Mouse (Mus musculus) liver, embryonic 16.5 days (tissue): ENCODE measurements at regions not wholly inside any gene's neighbourhood (a gene's known extent, or its start where the extent isn't known, plus 50 kb on each side); places are given as distances from the start of the nearest gene placed in this dataset.

Source experiments
- ATAC-seq: fragments of 200-750 bp; cut with Nextera tagmentation; 2 replicates; pipeline ENCODE4 v1.8.0; 2017; ENCODE audit warnings: low read depth, mild to moderate bottlenecking, moderate number of reproducible peaks, moderate library complexity
- H3K27ac ChIP-seq: fragments of 300-500 bp; sonication (generic); 2 replicates; pipeline ENCODE4 v1.5.1; 2014; ENCODE audit warnings: mild to moderate bottlenecking, low read length
- H3K27me3 ChIP-seq: fragments of 300-500 bp; sonication (generic); 2 replicates; pipeline ENCODE4 v1.6.1; 2014; ENCODE audit warnings: low read depth, low read length, mixed read lengths; ENCODE audit not compliant: control insufficient read depth, insufficient read depth
- H3K36me3 ChIP-seq: fragments of 300-500 bp; sonication (generic); 2 replicates; pipeline ENCODE4 v1.6.1; 2014; ENCODE audit warnings: mild to moderate bottlenecking; ENCODE audit not compliant: control insufficient read depth, insufficient read depth
- H3K4me1 ChIP-seq: fragments of 300-500 bp; sonication (generic); 2 replicates; pipeline ENCODE4 v1.6.1; 2014; ENCODE audit warnings: low read depth, low read length, mixed read lengths; ENCODE audit not compliant: control insufficient read depth
- H3K4me2 ChIP-seq: fragments of 300-500 bp; sonication (generic); 2 replicates; pipeline ENCODE4 v1.6.1; 2014; ENCODE audit warnings: low read depth, low read length, mixed read lengths
- H3K4me3 ChIP-seq: fragments of 300-500 bp; sonication (generic); 2 replicates; pipeline ENCODE4 v1.5.1; 2014; ENCODE audit warnings: low read depth, mild to moderate bottlenecking, low read length
- H3K9ac ChIP-seq: fragments of 300-500 bp; sonication (generic); 2 replicates; pipeline ENCODE4 v1.6.1; 2014; ENCODE audit warnings: low read depth, low read length
- H3K9me3 ChIP-seq: fragments of 300-500 bp; sonication (generic); replicated peaks from 2 replicates; pipeline ENCODE4 v1.6.1; 2016; ENCODE audit warnings: low read length; ENCODE audit not compliant: control insufficient read depth
- WGBS: fragments of 180-500 bp; shearing (Covaris S2); extraction: QIAGEN DNeasy Blood & Tissue Kit; methylation state at CpG from one replicate; pipeline ENCODE4 v1.1.7; 2014; ENCODE audit not compliant: insufficient replicate concordance; 5-methylcytosine and 5-hydroxymethylcytosine counted together

DNA sequence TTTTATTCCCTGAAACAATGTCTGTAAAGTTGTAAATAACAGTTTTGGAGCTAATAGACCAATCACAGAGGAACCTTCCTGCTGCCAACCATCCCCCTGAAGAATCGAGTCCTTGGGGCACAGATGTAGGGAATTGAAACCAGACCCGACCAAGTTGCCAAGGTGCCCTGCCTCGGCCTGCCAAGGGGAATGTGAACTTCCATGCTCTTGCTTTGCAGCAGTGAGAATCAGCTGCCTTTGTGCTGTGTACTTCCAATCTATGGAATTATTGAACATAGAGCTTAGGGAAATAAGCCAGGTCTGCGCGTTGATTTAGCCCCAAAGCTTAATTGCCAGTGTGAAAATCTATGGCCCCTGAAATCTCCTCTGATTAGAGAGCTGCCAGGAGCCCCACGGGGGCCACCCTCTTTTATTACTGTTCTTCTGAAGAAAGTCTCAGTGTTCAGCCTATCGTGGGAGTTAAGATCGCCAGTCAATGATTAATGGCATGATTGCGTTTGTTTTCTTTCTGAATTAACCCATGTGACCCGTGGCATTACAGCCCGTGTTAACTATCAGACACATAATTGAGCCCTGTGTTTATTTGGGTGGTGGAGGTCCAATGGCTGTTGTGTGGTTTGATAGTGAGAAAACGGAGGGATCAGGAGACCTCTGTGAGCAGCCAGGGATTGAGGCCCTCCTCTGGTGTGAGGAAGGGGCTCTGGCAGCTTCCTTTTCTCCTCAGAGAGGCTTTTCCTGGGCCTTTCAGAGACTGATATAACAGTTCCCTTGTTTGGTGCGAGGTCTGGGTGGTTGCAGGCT lies 266.9 kb downstream of the Tbc1d1 start:
- Histone ChIP-seq H3K4me2 (no peak overlapping the region), H3K36me3 (no peaks in the 10 kb centered on the region), H3K4me3 (no peak overlapping the region), H3K27me3 (no peaks in the 10 kb centered on the region), H3K9me3 (no peaks in the 10 kb centered on the region), H3K9ac (no peak overlapping the region), H3K27ac (no peak overlapping the region), H3K4me1 (no peaks in the 10 kb centered on the region)
- 44% methylated on average over 13 of the region's 13 CpGs for WGBS
- no peak for ATAC-seq

DNA sequence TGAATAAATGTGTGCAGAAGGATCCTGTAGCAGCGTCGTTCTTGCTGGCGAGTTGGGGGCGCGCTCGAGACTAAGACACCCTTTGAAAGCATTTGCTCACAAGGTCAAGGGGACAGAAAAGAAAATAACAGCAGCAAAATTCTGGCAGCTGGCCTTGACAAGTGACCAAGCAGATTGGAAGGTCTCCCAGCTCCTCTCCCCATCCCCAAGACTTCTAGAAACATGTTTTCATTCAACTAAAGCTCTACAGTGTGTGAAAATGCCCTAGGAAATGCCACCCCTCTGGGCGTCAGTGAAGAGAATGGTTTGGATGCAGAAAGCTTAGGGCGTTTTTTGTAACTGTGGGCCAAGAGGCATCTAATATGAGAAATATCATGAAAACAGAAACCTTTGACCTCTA lies 272.7 kb downstream of the Tbc1d1 start:
- Histone ChIP-seq H3K4me3 (no peak overlapping the region), H3K4me1 (peaks cover 17% of the 10 kb centered on the region), H3K27me3 (no peaks in the 10 kb centered on the region), H3K36me3 (no peaks in the 10 kb centered on the region), H3K27ac (no peak overlapping the region), H3K9me3 (no peaks in the 10 kb centered on the region), H3K4me2 (no peak overlapping the region), H3K9ac (no peak overlapping the region)
- no peak for ATAC-seq
- WGBS: 76% methylated on average over 8 of the region's 8 CpGs

DNA sequence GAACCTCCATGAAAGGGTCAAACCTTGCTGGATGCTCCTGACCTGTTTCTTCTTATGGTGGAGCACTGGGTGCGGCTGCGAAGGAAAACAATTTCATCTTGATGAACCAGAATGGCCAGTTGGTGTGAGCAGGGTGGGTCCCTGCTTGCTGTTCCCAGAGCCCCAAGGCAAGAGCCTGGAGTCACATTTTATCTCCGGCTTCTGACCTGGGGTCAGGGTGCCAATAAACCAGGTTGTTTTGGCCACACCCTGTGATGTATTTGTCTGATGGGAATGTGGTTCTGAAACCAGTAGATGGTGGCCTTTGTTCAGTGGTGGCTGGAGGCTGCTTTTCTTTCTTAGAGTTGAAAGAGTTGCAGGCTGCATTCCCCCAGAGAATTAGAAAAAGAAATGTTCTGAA lies 274.4 kb downstream of the Tbc1d1 start:
- 82% methylated on average over 3 of the region's 3 CpGs for WGBS
- H3K9ac ChIP-seq: no peak overlapping the region
- H3K4me1 ChIP-seq: peaks cover 27% of the 10 kb centered on the region
- H3K36me3 ChIP-seq: no peaks in the 10 kb centered on the region
- H3K27me3 ChIP-seq: no peaks in the 10 kb centered on the region
- H3K4me2 ChIP-seq: no peak overlapping the region
- H3K9me3 ChIP-seq: no peaks in the 10 kb centered on the region
- ATAC-seq: no peak
- no peak overlapping the region for H3K27ac ChIP-seq
- H3K4me3 ChIP-seq: no peak overlapping the region

DNA sequence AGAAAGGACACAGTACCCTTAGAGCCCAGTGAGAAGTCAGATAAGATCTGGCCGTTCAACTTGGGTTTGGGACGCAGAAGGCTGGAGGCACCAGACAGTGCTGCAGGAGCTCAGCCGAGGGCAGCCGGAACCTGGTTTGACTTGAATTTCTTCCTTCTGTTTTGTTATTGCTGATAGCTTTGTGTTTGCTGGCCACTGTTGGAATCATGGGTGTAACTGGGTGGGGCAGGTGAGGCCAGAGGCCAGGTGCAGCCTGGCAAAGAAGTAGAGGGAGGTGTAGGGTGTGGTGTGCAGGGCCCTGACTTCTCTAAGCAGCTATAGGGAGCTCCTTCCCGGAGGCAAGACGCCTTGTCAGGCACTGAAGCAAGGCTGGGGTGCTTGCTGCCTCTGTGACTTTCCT lies 275.5 kb downstream of the Tbc1d1 start:
- H3K36me3 ChIP-seq: no peaks in the 10 kb centered on the region
- H3K9me3 ChIP-seq: no peaks in the 10 kb centered on the region
- H3K4me1 ChIP-seq: peaks cover 37% of the 10 kb centered on the region
- no peaks in the 10 kb centered on the region for H3K27me3 ChIP-seq
- ATAC-seq: no peak
- no peak overlapping the region for H3K27ac ChIP-seq
- H3K9ac ChIP-seq: no peak overlapping the region
- 42% methylated on average over 6 of the region's 6 CpGs for WGBS
- H3K4me2 ChIP-seq: no peak overlapping the region
- H3K4me3 ChIP-seq: no peak overlapping the region

DNA sequence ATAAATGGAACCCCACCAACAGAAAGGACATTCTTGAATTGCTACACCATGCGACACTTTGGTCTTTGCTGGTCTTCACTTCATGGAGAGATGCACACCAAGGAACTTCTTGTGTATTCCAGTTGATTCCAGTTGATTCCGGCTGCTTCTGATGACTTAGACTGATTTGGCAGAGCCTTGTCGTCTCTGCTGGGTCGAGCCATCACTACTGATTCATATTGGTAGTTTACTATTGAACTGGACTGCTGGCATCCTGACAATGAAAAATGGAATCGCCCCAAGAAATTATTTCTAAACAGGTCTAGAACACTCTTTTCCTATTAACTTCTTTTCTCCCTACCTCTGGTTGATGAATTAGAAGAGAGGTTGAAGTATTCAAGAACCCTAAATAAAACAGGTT lies 277.7 kb downstream of the Tbc1d1 start:
- H3K36me3 ChIP-seq: no peaks in the 10 kb centered on the region
- WGBS: 91% methylated on average over 5 of the region's 5 CpGs
- no peaks in the 10 kb centered on the region for H3K27me3 ChIP-seq
- peaks cover 59% of the 10 kb centered on the region for H3K4me1 ChIP-seq
- ATAC-seq: no peak
- no peak overlapping the region for H3K9ac ChIP-seq
- no peak overlapping the region for H3K27ac ChIP-seq
- no peak overlapping the region for H3K4me3 ChIP-seq
- no peaks in the 10 kb centered on the region for H3K9me3 ChIP-seq
- H3K4me2 ChIP-seq: no peak overlapping the region

DNA sequence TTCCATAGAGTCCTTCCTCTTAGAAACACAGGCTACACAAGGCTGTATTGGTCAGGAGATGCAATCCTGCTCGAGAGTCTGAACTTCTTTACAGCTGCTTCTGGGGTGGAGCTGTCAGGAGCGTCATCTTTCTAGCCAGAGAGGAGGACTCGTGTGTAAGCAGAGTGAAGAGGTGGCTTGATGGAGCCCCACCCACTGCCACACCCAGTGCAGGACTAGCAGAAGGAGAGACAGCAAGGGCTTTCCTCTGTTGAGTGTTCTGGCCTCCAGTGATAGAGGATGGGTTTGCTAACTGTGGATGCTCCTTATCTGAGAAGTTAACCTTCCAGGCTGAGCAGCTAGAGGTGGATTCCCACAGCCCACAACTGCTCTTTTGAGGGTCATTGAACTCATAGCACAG lies 279.4 kb downstream of the Tbc1d1 start:
- peak overlapping the region; percentile 53 for H3K4me2 ChIP-seq
- peak overlapping the region; percentile 21 for H3K4me3 ChIP-seq
- ATAC-seq: peak; percentile 100
- WGBS: 16% methylated on average over 3 of the region's 3 CpGs
- H3K36me3 ChIP-seq: no peaks in the 10 kb centered on the region
- H3K9me3 ChIP-seq: no peaks in the 10 kb centered on the region
- H3K9ac ChIP-seq: peak overlapping the region; percentile 54
- H3K4me1 ChIP-seq: peaks cover 63% of the 10 kb centered on the region
- H3K27me3 ChIP-seq: no peaks in the 10 kb centered on the region
- peak overlapping the region; percentile 94 for H3K27ac ChIP-seq

DNA sequence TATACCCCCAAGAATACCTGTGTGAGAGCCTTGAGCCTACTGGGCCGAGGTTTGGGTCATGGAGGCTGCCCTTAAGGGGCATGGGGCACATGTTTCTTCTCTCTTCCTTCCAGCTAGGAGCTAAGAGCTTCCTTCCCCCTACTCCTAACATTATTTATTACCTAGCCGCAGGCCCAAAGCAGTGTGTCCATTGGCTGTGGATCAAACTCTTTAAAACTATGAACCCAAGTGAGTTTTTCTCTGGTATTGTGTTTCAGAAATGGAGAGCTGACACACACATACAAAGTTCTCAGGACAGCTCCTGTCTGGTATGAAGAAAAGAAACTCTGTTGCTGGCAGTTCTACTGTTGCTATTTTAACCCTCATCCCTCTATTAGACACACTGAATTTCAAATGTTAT lies 279.9 kb downstream of the Tbc1d1 start:
- 46% methylated on average over 2 of the region's 2 CpGs for WGBS
- H3K27ac ChIP-seq: peak overlapping the region; percentile 94
- no peak overlapping the region; the same call in 1 of the 2 replicates for H3K4me3 ChIP-seq
- H3K4me2 ChIP-seq: peak overlapping the region; percentile 52
- H3K9me3 ChIP-seq: no peaks in the 10 kb centered on the region
- H3K27me3 ChIP-seq: no peaks in the 10 kb centered on the region
- no peak for ATAC-seq
- peak overlapping the region; percentile 54 for H3K9ac ChIP-seq
- H3K36me3 ChIP-seq: no peaks in the 10 kb centered on the region
- H3K4me1 ChIP-seq: peaks cover 60% of the 10 kb centered on the region

DNA sequence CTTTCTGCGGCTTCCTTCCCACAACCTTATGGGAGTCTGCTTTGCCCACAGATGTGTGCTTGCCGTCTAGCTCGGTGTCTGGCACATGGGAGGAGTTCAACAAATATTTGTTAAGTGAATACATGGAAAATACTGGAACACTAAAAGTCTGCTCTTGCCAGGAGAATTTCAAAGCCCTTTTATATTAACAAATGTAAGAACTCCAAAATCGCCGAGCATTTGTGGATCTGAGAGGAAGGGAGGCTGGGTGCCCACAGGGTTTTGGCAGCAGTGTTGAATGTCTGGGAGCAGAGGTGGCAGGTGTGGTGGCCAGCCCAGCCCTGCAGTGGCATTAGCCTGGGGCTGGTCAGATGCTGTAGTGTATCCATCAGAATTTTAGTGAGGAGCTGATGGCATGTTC lies 281.6 kb downstream of the Tbc1d1 start:
- Histone ChIP-seq H3K27me3 (no peaks in the 10 kb centered on the region), H3K9me3 (no peaks in the 10 kb centered on the region), H3K27ac (no peak overlapping the region), H3K9ac (no peak overlapping the region), H3K4me1 (peaks cover 49% of the 10 kb centered on the region), H3K4me2 (no peak overlapping the region), H3K36me3 (no peaks in the 10 kb centered on the region), H3K4me3 (no peak overlapping the region)
- 78% methylated on average over 5 of the region's 5 CpGs for WGBS
- no peak for ATAC-seq

DNA sequence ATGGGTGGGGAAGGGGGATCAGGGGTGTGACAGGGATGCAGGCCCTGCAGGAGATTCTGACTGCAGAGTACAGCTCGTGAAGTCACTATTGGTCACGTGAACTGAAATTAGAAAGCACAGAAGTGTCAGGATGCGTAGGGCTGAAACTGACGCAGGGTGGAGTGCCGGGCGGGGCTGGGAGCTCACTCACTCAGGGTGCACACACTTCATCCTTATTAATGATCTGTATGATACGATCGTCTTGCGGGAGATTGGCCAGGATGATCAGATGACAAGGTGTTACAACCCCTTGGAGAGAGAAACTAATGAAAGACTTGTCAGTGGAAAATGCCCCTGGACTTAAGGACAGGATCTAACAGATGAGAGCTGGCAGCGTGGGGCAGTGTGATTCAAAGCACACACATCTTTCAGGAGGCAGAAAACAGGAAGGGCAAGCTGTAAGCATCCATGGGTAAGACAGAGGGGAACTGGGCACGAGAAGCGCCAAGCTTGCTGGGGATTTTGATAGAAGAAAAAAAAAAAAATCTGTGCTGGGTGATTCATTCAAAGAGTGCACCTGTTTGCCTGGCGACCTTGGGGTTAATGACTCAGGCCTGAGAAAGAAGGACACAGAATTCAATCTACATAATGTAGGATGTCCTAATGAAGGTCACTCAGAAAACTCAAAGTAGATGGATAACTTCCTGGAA lies 282.5 kb downstream of the Tbc1d1 start:
- Histone ChIP-seq H3K4me2 (0 out of 2 replicates have a peak overlapping the region, but pooled peaks have one; percentile 30), H3K4me1 (peaks cover 49% of the 10 kb centered on the region), H3K27me3 (no peaks in the 10 kb centered on the region), H3K9me3 (no peaks in the 10 kb centered on the region), H3K36me3 (no peaks in the 10 kb centered on the region), H3K9ac (no peak overlapping the region), H3K4me3 (no peak overlapping the region), H3K27ac (no peak overlapping the region)
- no peak for ATAC-seq
- WGBS: 49% methylated on average over 13 of the region's 13 CpGs
